Mouse (Mus musculus): ENCODE results near the gene Rrp1b. TPM values are rescaled to one million over a fixed set of nuclear protein-coding genes. Genes with fewer than 3 reads are reported as not detected.
"Not testable (repeated sequence)": the region's sequence is repeated elsewhere in the genome, so short reads cannot be mapped to it uniquely, and the experiment has no call there.

Rrp1b gene
- polyA plus RNA-seq, 1 experiment, result not detected

DNA sequence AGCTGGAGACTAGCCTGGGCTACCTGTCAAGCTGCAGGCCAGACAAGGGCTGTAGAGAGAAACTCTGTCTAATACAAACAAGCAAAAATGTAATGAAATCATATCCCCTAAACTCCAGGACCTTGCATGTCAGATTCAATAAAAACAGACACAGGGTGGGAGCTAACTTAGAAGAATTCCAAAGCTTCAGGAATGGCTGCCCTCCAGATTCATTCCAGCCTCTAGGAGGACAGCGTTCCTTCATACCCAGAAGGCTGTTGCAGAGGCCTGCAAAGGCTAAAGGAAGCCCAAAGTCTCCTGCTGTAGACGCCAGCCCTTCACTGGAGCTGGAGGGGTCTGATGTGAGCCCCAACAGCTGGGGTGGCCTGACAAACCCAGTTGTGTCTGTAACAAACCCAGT, 70.5 kb downstream of the Rrp1b start:
- no peak for TF ChIP-seq POLR2A (IDR thresholded peaks at IDR 0.05; ENCODE audit: insufficient read depth, low read depth, low read length)
- no peak for TF ChIP-seq CTCF (IDR thresholded peaks at IDR 0.05; ENCODE audit: insufficient read depth, low read depth, low read length)
- WGBS, result 85% methylated on average over 2 of the region's 2 CpGs
- no peak overlapping the region for H3K4me3 ChIP-seq (ENCODE audit: insufficient read depth, low read depth, low read length)
- no peaks in the 10 kb centered on the region for H3K4me1 ChIP-seq (ENCODE audit: control insufficient read depth, insufficient read depth, low read length)
- H3K27ac ChIP-seq (ENCODE audit: insufficient read depth, low read depth, low read length), result no peak overlapping the region

DNA sequence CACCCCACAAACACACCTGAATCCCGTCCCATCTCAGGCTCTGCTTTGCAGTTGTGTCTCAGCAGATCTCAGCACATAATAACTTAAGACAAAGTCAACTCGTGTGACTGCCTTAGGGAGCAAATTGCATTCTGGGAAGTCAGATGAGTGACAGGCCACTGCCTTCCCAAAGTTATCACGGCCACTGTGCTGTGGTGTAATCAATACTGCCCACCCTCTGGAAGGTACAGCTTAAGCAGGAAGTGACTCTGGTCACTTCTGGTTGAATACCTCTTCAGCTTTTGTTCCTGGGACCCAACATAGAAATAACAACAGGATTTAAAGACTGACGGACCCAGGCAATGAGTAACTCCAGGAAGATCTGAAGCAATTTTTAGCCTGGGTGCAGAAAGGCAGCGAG, 72.0 kb downstream of the Rrp1b start:
- TF ChIP-seq POLR2A (IDR thresholded peaks at IDR 0.05; ENCODE audit: insufficient read depth, low read depth, low read length) (no peak), CTCF (IDR thresholded peaks at IDR 0.05; ENCODE audit: insufficient read depth, low read depth, low read length) (no peak)
- no peak overlapping the region for H3K4me3 ChIP-seq (ENCODE audit: insufficient read depth, low read depth, low read length)
- no peaks in the 10 kb centered on the region for H3K4me1 ChIP-seq (ENCODE audit: control insufficient read depth, insufficient read depth, low read length)
- no peak overlapping the region for H3K27ac ChIP-seq (ENCODE audit: insufficient read depth, low read depth, low read length)
- 63% methylated on average over 5 of the region's 5 CpGs for WGBS

DNA sequence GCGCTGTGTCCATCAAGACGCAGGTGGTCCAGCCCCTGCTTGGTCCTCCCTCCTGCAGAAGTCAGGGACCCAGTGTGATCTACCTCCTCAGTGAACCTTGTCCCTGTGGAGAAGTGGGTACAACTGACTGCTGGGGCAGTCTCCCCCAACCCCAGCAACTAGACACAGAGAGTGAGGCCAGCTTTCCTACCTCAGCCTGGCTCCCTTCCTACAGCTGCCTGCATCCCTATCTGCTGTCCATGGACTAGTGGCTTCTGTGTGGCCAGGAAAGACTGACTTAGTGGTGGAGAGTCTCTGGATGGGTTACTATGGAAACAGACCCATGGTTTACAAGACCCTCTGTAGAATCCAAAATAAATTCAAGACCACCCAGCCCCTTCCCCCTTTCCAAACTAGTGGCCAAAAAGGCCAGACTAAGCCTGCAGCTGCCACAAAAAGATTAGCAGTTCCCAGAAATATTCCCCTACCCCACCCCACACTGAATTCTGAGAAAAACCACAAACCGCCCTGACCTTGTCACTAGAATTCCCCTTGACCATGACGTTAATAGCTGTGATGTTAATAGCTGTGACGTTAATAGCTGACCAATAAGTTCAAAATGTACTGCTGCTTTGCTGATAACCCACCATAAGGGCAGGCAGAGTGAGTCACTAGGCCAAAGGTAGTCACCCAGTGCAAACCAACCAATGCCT, 72.6 kb downstream of the Rrp1b start:
- H3K27ac ChIP-seq (ENCODE audit: insufficient read depth, low read depth, low read length); H3K4me1 ChIP-seq (ENCODE audit: control insufficient read depth, insufficient read depth, low read length); H3K4me3 ChIP-seq (ENCODE audit: insufficient read depth, low read depth, low read length): not testable (repeated sequence)
- 90% methylated on average over 5 of the region's 5 CpGs for WGBS

DNA sequence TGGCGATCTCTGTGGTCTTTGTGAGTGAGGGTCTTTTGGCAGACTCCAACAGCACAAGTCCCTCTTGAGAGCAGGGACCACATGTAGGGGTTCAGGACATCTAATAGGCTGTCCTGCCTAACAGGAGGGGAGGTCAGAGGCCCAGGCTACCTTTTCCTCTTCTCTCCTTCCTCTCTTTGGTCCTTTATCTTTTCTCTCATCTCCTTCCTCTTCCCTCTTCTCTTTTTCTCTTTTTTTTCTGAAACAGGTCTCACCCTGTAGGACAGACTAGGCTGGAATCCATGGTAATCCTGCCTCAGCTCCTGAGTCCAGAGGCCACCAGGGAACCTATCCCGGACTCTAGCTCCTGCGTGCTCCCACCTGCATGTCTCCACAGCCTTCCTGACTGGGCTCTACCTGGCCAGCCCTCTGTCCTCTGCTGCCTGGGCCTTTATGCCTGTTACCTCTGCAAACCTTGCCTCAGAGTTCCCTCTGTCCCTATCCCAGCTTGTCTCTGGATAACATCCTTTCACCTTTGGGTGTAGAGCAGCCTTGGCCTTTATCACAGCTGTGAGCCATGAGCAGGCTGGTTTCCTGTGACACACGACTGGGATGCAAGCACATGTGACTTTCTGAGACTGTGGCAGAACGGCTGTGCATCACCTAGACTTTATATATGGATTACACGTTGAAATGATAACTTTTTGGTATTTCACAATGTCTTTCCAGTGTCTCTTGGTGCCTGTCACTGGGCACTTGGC, 73.5 kb downstream of the Rrp1b start:
- WGBS, result 83% methylated on average over 6 of the region's 6 CpGs
- TF ChIP-seq CTCF (IDR thresholded peaks at IDR 0.05; ENCODE audit: insufficient read depth, low read depth, low read length) (no peak), POLR2A (IDR thresholded peaks at IDR 0.05; ENCODE audit: insufficient read depth, low read depth, low read length) (no peak)
- Histone ChIP-seq H3K4me3 (ENCODE audit: insufficient read depth, low read depth, low read length) (no peak overlapping the region), H3K4me1 (ENCODE audit: control insufficient read depth, insufficient read depth, low read length) (peaks cover 14% of the 10 kb centered on the region), H3K27ac (ENCODE audit: insufficient read depth, low read depth, low read length) (no peak overlapping the region)

DNA sequence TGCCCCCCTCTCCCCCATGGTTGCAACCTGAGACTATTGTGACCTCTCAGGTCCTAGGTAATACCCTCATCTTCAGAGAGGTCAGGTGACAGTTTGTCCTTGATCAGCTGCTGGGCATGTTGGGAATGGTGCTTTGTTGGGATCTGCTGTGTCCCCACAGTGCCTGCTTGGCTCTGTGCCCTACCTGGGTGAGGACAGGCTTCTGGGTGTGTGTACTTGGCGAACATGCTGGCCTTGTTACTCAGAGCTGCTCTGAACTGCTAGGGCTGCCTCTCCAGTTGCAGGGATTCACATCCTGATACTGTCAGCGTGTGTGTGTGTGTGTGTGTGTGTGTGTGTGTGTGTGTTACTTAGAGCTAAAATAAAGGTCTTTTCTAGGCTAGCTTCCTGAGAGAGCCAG, 74.5 kb downstream of the Rrp1b start:
- Histone ChIP-seq H3K4me1 (ENCODE audit: control insufficient read depth, insufficient read depth, low read length) (peaks cover 17% of the 10 kb centered on the region), H3K27ac (ENCODE audit: insufficient read depth, low read depth, low read length) (no peak overlapping the region), H3K4me3 (ENCODE audit: insufficient read depth, low read depth, low read length) (no peak overlapping the region)
- WGBS, result 65% methylated on average over 2 of the region's 2 CpGs
- TF ChIP-seq CTCF (IDR thresholded peaks at IDR 0.05; ENCODE audit: insufficient read depth, low read depth, low read length), result no peak
- TF ChIP-seq POLR2A (IDR thresholded peaks at IDR 0.05; ENCODE audit: insufficient read depth, low read depth, low read length), result no peak

DNA sequence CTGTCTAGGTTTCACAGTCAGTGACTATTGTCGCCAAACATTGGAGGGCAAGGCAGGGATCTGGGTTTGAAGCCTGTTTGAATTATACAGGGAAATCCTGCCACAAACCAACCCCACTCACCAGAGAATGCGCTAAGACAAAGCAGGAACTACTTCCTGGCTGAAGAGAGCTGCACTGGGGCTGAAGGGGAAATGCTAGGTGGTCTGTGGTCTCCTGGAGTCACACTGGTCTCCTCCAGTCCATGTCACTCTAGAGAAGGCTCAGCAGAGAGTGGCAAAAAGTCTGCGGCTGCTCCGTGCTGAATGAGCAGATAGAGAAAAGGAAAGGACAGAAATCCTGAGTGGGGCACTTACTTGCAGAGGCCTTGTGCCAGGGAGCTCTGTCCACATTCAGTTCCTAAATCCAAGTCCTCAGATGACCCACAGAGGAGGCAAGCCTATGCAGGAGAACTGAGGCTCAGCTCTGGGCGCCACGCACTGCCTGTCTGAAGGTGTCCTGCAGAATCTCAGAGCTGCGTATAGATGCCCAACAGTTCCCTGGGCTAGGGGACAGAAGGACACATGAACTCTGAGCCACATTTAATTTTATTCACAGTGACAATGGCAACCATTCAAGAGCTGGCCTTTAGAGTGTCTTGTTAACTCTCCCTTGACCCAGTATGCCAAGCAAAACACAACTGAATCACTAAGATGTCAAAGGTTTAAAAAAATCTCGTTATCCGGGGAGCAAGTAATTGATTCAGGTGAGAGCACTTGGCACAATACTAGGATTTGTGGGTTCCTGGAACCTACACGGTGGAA, 75.3 kb downstream of the Rrp1b start:
- Histone ChIP-seq H3K27ac (ENCODE audit: insufficient read depth, low read depth, low read length) (no peak overlapping the region), H3K4me3 (ENCODE audit: insufficient read depth, low read depth, low read length) (no peak overlapping the region), H3K4me1 (ENCODE audit: control insufficient read depth, insufficient read depth, low read length) (peaks cover 17% of the 10 kb centered on the region)
- no peak for TF ChIP-seq POLR2A (IDR thresholded peaks at IDR 0.05; ENCODE audit: insufficient read depth, low read depth, low read length)
- no peak for TF ChIP-seq CTCF (IDR thresholded peaks at IDR 0.05; ENCODE audit: insufficient read depth, low read depth, low read length)
- 81% methylated on average over 10 of the region's 10 CpGs for WGBS

Other genes starting within 250 kb of the Rrp1b start
- gene Sik1, start 180.3 kb upstream of the Rrp1b start, polyA plus RNA-seq (2012; ENCODE audit: insufficient read depth, insufficient read length, low replicate concordance, missing spikeins), result not detected in 2 replicates
- not detected in 2 replicates for gene Hsf2bp, start 249 bp downstream of the Rrp1b start, polyA plus RNA-seq (2012; ENCODE audit: insufficient read depth, insufficient read length, low replicate concordance, missing spikeins)
- gene Notch3, start 130.8 kb downstream of the Rrp1b start, polyA plus RNA-seq (2012; ENCODE audit: insufficient read depth, insufficient read length, low replicate concordance, missing spikeins), result not detected in 2 replicates
- gene Ephx3, start 153.4 kb downstream of the Rrp1b start, polyA plus RNA-seq (2012; ENCODE audit: insufficient read depth, insufficient read length, low replicate concordance, missing spikeins), result not detected in 2 replicates
- not detected in 2 replicates for gene Brd4, start 248.6 kb downstream of the Rrp1b start, polyA plus RNA-seq (2012; ENCODE audit: insufficient read depth, insufficient read length, low replicate concordance, missing spikeins)

All from olfactory bulb, adult 2 months (tissue).